Mouse (Mus musculus): Measurements from ENCODE around the gene Rxfp4.

Rxfp4 gene

GRCm38 (mm10) chr3:88628766-88629165 is 24.2 kb downstream of the Rxfp4 start:
- DNase-seq (ENCODE audit: low spot score): no peak

GRCm38 (mm10) chr3:88627535-88627934 is 25.4 kb downstream of the Rxfp4 start:
- DNase-seq (ENCODE audit: low spot score): no peak

GRCm38 (mm10) chr3:88627114-88627513 is 25.8 kb downstream of the Rxfp4 start:
- no peak for DNase-seq (ENCODE audit: low spot score)

GRCm38 (mm10) chr3:88626316-88626715 is 26.6 kb downstream of the Rxfp4 start:
- no peak for DNase-seq (ENCODE audit: low spot score)

- no peak for DNase-seq (ENCODE audit: low spot score)
Observed at GRCm38 (mm10) chr3:88625531-88625930, 27.4 kb downstream of the Rxfp4 start.

GRCm38 (mm10) chr3:88624951-88625350 is 28.0 kb downstream of the Rxfp4 start:
- DNase-seq (ENCODE audit: low spot score): no peak

- no peak for DNase-seq (ENCODE audit: low spot score)
Observed at GRCm38 (mm10) chr3:88624324-88624723, 28.6 kb downstream of the Rxfp4 start.

GRCm38 (mm10) chr3:88623346-88624135 is 29.4 kb downstream of the Rxfp4 start:
- no peak for DNase-seq (ENCODE audit: low spot score)

GRCm38 (mm10) chr3:88622941-88623345 is 30.0 kb downstream of the Rxfp4 start:
- no peak for DNase-seq (ENCODE audit: low spot score)

- no peak for DNase-seq (ENCODE audit: low spot score)
Observed at GRCm38 (mm10) chr3:88622113-88622940, 30.6 kb downstream of the Rxfp4 start.

GRCm38 (mm10) chr3:88621537-88622112 is 31.3 kb downstream of the Rxfp4 start:
- no peak for DNase-seq (ENCODE audit: low spot score)

GRCm38 (mm10) chr3:88620992-88621536 is 31.9 kb downstream of the Rxfp4 start:
- DNase-seq (ENCODE audit: low spot score): no peak

- DNase-seq (ENCODE audit: low spot score): no peak
Observed at GRCm38 (mm10) chr3:88620146-88620991, 32.6 kb downstream of the Rxfp4 start.

GRCm38 (mm10) chr3:88619113-88620097 is 33.5 kb downstream of the Rxfp4 start:
- DNase-seq (ENCODE audit: low spot score): no peak

GRCm38 (mm10) chr3:88618074-88618871 is 34.7 kb downstream of the Rxfp4 start:
- no peak for DNase-seq (ENCODE audit: low spot score)

GRCm38 (mm10) chr3:88616951-88617500 is 35.9 kb downstream of the Rxfp4 start:
- DNase-seq (ENCODE audit: low spot score): no peak

GRCm38 (mm10) chr3:88615902-88616391 is 37.0 kb downstream of the Rxfp4 start:
- DNase-seq (ENCODE audit: low spot score): no peak

- no peak for DNase-seq (ENCODE audit: low spot score)
Observed at GRCm38 (mm10) chr3:88615117-88615516, 37.8 kb downstream of the Rxfp4 start.

GRCm38 (mm10) chr3:88614418-88614817 is 38.5 kb downstream of the Rxfp4 start:
- DNase-seq (ENCODE audit: low spot score): no peak
